Mouse (Mus musculus): ENCODE results near the gene Drc3.

- TF ChIP-seq POLR2A (IDR thresholded peaks at IDR 0.05; ENCODE audit: borderline replicate concordance, insufficient read depth, low read length) = no peak
- no peak for TF ChIP-seq CTCF (IDR thresholded peaks at IDR 0.05; ENCODE audit: borderline replicate concordance, insufficient read depth, low read depth, low read length)
Observed at GRCm38 (mm10) chr11:60317376-60318102, 35.6 kb upstream of the Drc3 start.
